Mouse (Mus musculus) layer of hippocampus, adult 8-10 months (tissue): ENCODE measurements around the gene Xbp1. TPM values are rescaled to one million over a fixed set of nuclear protein-coding genes. Genes with fewer than 3 reads are reported as not detected.

Source experiments
- DNase-seq, 2 experiments: peaks; one replicate each; pipeline ENCODE4 v3.0.0; 2022; ENCODE audit warnings: low spot score in 2 of 2
- total RNA-seq, 4 experiments: library from RNA; stranded (reverse); gene quantifications; 2 replicates each; pipeline ENCODE4 v1.2.4; 2022

Xbp1 gene
- total RNA-seq, 4 experiments from 2014 or later = 71.9 to 130 (median 98.1) TPM

DNA sequence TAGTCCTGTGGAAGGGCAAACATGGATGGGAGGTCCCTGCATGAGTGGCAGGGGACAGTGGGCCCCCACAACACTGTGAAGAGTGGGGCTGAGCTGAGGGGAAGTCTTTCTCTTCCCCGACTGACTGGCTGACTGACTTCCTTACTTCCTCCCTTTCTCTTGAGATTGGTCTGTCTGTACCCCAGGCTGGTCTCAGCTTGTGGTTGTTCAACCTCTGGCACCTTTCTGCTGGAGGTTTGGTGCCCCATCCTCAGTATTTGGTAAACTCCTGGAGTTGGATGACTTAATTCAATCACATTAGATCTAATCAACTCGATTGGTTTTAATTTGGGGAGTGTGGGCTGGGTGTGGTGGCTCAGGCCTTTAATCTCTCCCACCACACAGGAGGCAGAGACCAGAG is 46.0 kb downstream of the Xbp1 start:
- no peak for DNase-seq

DNA sequence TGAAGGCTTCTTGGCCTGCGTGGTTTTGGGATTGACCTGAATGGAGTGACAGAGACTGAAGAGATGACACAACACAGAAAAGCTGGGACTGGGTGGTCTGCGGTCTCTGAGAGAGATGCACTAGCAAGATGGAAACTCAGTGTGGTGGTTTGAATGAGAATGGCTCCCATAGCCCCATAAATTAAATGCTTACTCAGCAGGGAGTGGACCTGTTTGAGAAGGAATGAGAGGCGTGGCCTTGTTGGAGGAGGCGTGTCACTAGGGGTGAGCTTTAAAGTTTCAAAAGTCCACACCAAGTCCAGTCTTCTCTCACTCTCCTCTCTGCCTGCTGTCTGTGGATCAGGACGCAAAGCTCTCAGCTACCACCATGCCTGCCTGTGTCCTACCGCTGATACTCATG is 47.2 kb downstream of the Xbp1 start:
- no peak for DNase-seq

DNA sequence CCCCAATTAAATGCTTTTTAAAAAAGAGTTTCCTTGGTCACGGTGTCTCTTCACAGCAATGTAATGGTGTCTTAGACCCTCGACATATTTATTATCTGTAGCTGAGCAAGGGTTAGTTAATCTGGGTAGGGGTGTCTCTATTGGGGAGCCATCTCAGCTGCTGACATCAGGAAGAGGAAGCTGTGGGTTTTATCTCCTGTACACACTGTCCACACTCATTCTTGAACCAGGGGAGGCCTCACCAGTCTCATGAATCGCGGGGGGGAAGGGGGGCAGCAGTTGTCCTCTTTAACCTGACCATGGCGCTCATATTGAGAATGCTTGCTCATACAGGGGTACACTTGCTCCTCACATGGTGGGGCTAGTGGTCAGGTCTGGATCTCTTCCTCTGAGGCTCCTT is 47.6 kb downstream of the Xbp1 start:
- DNase-seq = no peak

DNA sequence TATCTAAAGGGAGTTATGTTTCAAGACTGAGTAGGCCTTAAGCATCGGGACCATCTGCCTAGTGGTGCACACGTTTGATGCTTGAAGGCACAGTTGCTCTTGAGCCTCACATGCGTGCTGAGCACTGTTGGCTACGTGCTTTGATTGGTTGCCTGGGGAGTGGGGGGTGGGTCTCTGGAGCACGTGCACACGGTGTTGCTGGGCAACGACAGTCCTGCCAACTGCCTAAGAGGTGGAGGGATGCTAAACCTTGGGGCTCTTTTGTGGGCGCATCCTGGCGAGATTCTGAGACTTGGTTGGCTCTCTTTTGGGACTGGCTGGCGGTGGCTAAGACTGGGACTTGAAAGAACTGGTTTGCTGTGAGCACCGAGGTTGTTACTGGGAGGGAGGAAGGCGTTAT is 49.0 kb downstream of the Xbp1 start, which contains the start of gene Ankrd36:
TSS of gene Ankrd36 (plus strand) at position 211 of the 400 bp plus-strand sequence.
- no peak for DNase-seq

DNA sequence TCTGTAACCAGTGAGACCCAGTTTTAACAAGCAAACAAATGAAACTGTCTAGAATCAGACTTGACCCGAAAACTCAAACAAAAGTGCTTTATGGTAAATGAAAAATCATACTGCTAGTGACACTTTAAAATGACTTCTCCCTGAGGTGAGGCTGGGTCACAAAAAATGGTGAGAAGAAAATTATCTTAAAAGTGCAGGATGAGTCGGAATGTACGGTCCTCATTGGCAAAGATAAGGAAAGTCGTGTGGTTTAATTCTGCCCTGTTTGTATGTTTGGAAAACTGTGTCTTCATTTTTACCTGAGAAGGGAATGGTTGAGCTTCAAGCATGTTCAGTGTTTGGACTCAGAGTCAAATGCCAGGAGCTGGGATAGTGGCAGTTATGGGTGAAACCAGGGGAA is 51.4 kb downstream of the Xbp1 start:
- DNase-seq = no peak

DNA sequence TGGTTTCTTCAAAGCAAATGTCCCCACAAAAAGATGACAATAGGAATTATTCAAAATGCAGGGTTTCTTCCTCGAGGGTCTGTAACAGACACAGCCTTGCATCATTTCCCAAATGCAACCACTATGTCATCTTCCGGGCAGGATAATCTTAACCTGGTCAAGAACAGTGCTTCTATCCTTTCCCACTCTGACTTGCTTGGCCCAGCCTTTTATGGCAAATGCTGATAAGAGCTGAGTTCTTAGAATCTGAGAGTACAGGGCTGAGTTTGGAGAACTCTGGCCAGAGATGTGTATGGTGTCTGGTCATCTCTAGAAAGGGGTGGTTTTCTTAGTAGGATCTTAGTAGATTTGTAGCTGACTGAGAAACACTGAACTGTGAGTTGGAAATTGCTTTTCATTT is 53.4 kb downstream of the Xbp1 start:
- no peak for DNase-seq

DNA sequence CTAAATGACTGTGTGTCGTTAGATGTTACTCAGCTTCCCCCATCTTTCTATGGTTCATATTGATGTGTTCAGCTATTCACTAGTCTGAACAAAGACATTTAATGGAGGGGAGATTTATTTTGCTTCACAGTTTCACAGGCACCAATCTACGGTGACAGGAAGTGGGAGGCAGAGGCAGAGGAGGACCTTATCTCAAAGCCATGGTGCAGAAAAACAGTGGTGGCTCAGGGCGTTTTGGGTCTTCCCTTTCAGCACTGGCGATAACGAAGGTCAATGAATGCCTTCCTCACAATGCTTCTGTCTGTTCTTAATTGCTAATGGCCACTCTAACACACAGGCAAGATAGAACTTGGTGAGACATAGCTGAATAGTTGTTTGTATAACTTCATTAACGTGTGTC is 54.6 kb downstream of the Xbp1 start:
- no peak for DNase-seq

Other genes starting within 250 kb of the Xbp1 start
- 10 to 100 TPM; 18.6 to 22.3 (median 20.3) TPM for gene Znrf3, start 75.8 kb upstream of the Xbp1 start, total RNA-seq
- gene Ccdc117, start 21.5 kb downstream of the Xbp1 start, total RNA-seq = 10 to 100 TPM; 13.3 to 18.4 (median 15.2) TPM
- not detected for gene Ankrd36, start 49.0 kb downstream of the Xbp1 start, total RNA-seq
- gene Mrps24, start 195.0 kb downstream of the Xbp1 start, total RNA-seq = 10 to 100 TPM; 52.7 to 65.7 (median 61.7) TPM
- 10 to 100 TPM; 72.1 to 78.9 (median 73.4) TPM for gene Urgcp, start 241.7 kb downstream of the Xbp1 start, total RNA-seq